Mouse (Mus musculus) C2C12 (cell line): ENCODE data around the gene Thrap3.

ENCODE experiments used
- CEBPB ChIP-seq: IDR thresholded peaks from one replicate; pipeline ENCODE4 v1.6.1; 2011; ENCODE audit warnings: low read depth, mild to moderate bottlenecking, control low read depth, moderate library complexity
- CTCF ChIP-seq: IDR thresholded peaks from one replicate; pipeline ENCODE4 v1.5.1; 2011; ENCODE audit not compliant: control insufficient read depth, insufficient read depth, insufficient read length
- FOSL1 ChIP-seq: IDR thresholded peaks from one replicate; pipeline ENCODE4 v1.8.0; 2011; ENCODE audit warnings: mild to moderate bottlenecking, low read length; ENCODE audit not compliant: poor library complexity, insufficient read depth, severe bottlenecking
- MAX ChIP-seq: IDR thresholded peaks from one replicate; pipeline ENCODE4 v1.6.1; 2011; ENCODE audit warnings: mild to moderate bottlenecking, control low read depth
- MYOD1 ChIP-seq: IDR thresholded peaks from one replicate; pipeline ENCODE4 v1.6.1; 2011; ENCODE audit warnings: low read depth; ENCODE audit not compliant: control insufficient read depth, insufficient read length
- MYOG ChIP-seq: IDR thresholded peaks from one replicate; pipeline ENCODE4 v1.6.1; 2011; ENCODE audit not compliant: control insufficient read depth, insufficient read length; ENCODE audit errors: extremely low read depth
- USF1 ChIP-seq: IDR thresholded peaks from one replicate; pipeline ENCODE4 v1.6.1; 2011; ENCODE audit warnings: low read depth, mild to moderate bottlenecking, control low read depth, moderate library complexity

GRCm38 (mm10) chr4:126159455-126159854, 43.1 kb downstream of the Thrap3 start:
- TF ChIP-seq USF1, result no peak
- TF ChIP-seq CTCF, result no peak
- no peak for TF ChIP-seq CEBPB
- no peak for TF ChIP-seq MAX
- TF ChIP-seq MYOG, result no peak
- no peak for TF ChIP-seq FOSL1
- no peak for TF ChIP-seq MYOD1
